12 mouse cellular contexts compared by ENCODE assay signal in the genomic region with DNA sequence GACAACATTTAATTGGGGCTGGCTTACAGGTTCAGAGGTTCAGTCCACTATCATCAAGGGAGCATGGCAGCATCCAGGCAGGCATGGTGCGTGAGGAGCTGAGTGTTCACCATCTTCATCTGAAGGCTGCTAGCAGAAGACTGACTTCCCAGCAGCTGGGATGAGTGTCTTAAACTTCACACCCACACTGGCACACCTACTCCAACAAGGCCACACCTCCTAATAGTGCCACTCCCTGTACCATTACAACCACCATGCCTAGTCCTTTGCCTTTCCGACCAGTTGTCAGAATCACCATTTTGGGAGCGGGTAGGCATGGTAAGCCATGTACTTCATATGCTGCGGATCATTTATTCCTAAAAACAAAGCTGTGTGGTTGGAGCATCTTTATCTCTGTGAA.
"Had no signal": no experiment of that assay in that cellular context is flagged by ENCODE, and none has a peak within 500 bp of the region (broad histone marks: within the 10 kb centered on the region; RNA-seq: fewer than 3 reads in every experiment).

No protein-coding gene starts in this region.

- H3K27ac ChIP-seq: left cerebral cortex, adult 2 months; limb, embryonic 13.5 days; midbrain, embryonic 13.5 days; neural tube, embryonic 15.5 days had no signal

- DNase-seq: kidney, adult 8-10 months; kidney, postnatal 25 days; lung, adult 18-20 months; lung, postnatal 36 days; right cerebral cortex, adult 18-20 months; right cerebral cortex, postnatal 25 days; thymus, postnatal 4 days had no signal

- H3K9ac ChIP-seq: limb, embryonic 13.5 days; midbrain, embryonic 13.5 days; neural tube, embryonic 15.5 days had no signal

- H3K27me3 ChIP-seq: limb, embryonic 13.5 days; midbrain, embryonic 13.5 days; neural tube, embryonic 15.5 days had no signal

- ATAC-seq: intestine, postnatal 0 days; midbrain, embryonic 13.5 days had no signal

- H3K9me3 ChIP-seq: midbrain, embryonic 13.5 days; neural tube, embryonic 15.5 days had no signal

- H3K4me2 ChIP-seq: limb, embryonic 13.5 days; midbrain, embryonic 13.5 days; neural tube, embryonic 15.5 days had no signal

- H3K4me1 ChIP-seq: limb, embryonic 13.5 days; midbrain, embryonic 13.5 days; neural tube, embryonic 15.5 days had no signal

- H3K4me3 ChIP-seq: left cerebral cortex, adult 2 months; limb, embryonic 13.5 days; midbrain, embryonic 13.5 days; neural tube, embryonic 15.5 days had no signal
